Mouse (Mus musculus) heart, postnatal 14 days (tissue): ENCODE results near the gene Fjx1. TPM values are rescaled to one million over a fixed set of nuclear protein-coding genes. Genes with fewer than 3 reads are reported as not detected.

ENCODE experiments used
- DNase-seq, 2 experiments: peaks; one replicate each; pipeline ENCODE4 v3.0.0; 2021 to 2022
- intact Hi-C: fragments of 180-260 bp; cut with DNase I; formaldehyde crosslinking; loops from one replicate; pipeline ENCODE4 v1.15.1; 2025
- total RNA-seq, 2 experiments: library from RNA; stranded (reverse); gene quantifications; 2 replicates each; pipeline ENCODE4 v1.2.3; 2021

Fjx1 gene
- total RNA-seq, 2 experiments from 2014 or later, result 0.98 to 1.1 TPM

- intact Hi-C loops, result no loop called here
- no peak for DNase-seq
Measured at GRCm38 (mm10) chr2:102433879-102434278, 18.4 kb downstream of the Fjx1 start.

- no peak for DNase-seq
- intact Hi-C loops, result no loop called here
Measured at GRCm38 (mm10) chr2:102431084-102431483, 21.2 kb downstream of the Fjx1 start.

- DNase-seq, result no peak
- intact Hi-C loops, result no loop called here
Measured at GRCm38 (mm10) chr2:102427974-102428373, 24.3 kb downstream of the Fjx1 start.

- intact Hi-C loops, result no loop called here
- no peak for DNase-seq
Measured at GRCm38 (mm10) chr2:102426434-102426833, 25.9 kb downstream of the Fjx1 start.

- DNase-seq, result peak; percentile 4 to 14
- intact Hi-C loops, result no loop called here
Measured at GRCm38 (mm10) chr2:102416149-102416743, 36.1 kb downstream of the Fjx1 start.

GRCm38 (mm10) chr2:102412738-102413137 lies 39.6 kb downstream of the Fjx1 start:
- intact Hi-C loops, result no loop called here
- no peak for DNase-seq

- DNase-seq, result no peak
- intact Hi-C loops, result no loop called here
Measured at GRCm38 (mm10) chr2:102410615-102411014, 41.7 kb downstream of the Fjx1 start.

- intact Hi-C loops, result no loop called here
- no peak for DNase-seq
Measured at GRCm38 (mm10) chr2:102409741-102410140, 42.6 kb downstream of the Fjx1 start.

GRCm38 (mm10) chr2:102407363-102408184 lies 44.7 kb downstream of the Fjx1 start, which contains the start of gene Trim44:
TSS of gene Trim44 (minus strand) at chr2:102407828.
- intact Hi-C loops, result no loop called here
- no peak for DNase-seq

GRCm38 (mm10) chr2:102406324-102407304 lies 45.7 kb downstream of the Fjx1 start:
- intact Hi-C loops, result no loop called here
- no peak for DNase-seq

- no peak for DNase-seq
- intact Hi-C loops, result loop anchor here (5.0 kb wide), 3 partner anchors 48 to 312 kb away; partner anchors contain the start of gene Fjx1
Measured at GRCm38 (mm10) chr2:102403982-102404381, 48.3 kb downstream of the Fjx1 start.

GRCm38 (mm10) chr2:102403306-102403705 lies 49.0 kb downstream of the Fjx1 start:
- no peak for DNase-seq
- intact Hi-C loops, result loop anchor here (5.0 kb wide), 3 partner anchors 49 to 311 kb away; partner anchors contain the start of gene Fjx1

- intact Hi-C loops, result loop anchor here (5.0 kb wide), 3 partner anchors 51 to 309 kb away; partner anchors contain the start of gene Fjx1
- DNase-seq, result no peak
Measured at GRCm38 (mm10) chr2:102401352-102401692, 51.0 kb downstream of the Fjx1 start.

GRCm38 (mm10) chr2:102400605-102401351 lies 51.5 kb downstream of the Fjx1 start:
- DNase-seq, result peak; percentile 84
- intact Hi-C loops, result loop anchor here (5.0 kb wide), 3 partner anchors 52 to 308 kb away; partner anchors contain the start of gene Fjx1

- DNase-seq, result no peak
- intact Hi-C loops, result loop anchor here (5.0 kb wide), 3 partner anchors 52 to 308 kb away; partner anchors contain the start of gene Fjx1
Measured at GRCm38 (mm10) chr2:102399864-102400604, 52.3 kb downstream of the Fjx1 start.
